Mouse (Mus musculus) bone marrow, adult 2 months (tissue): ENCODE data around the gene Setd4.

ENCODE experiments used
- CTCF ChIP-seq: fragments of 200-500 bp; IDR thresholded peaks from 2 replicates; pipeline ENCODE4 v1.5.1; 2011; ENCODE audit warnings: low read length, control low read depth; ENCODE audit not compliant: control insufficient read depth, insufficient read depth
- POLR2A ChIP-seq: fragments of 200-500 bp; IDR thresholded peaks from 2 replicates; pipeline ENCODE4 v1.6.1; 2011; ENCODE audit warnings: low read depth, mild to moderate bottlenecking, control low read depth, low read length, borderline replicate concordance; ENCODE audit not compliant: control insufficient read depth

DNA sequence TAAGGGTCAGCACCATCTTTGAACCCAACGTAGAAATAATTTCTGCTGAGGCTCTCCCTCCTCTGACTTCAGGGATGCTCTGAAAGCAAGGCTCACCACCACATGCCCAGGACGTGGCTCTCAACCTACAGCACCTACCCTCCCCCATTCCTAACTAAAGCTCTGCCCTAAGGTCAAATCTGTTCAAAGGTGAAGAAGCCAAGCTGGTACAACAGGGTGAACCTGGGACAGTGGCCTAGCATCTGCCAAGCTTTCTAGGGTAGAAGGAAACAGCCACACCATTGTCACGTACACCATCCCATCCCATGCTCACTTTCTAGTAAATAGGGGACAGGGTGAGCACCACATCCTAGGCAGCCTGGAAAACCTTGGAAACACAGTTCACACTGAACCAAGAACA is 11.2 kb downstream of the Setd4 start:
- TF ChIP-seq CTCF (no peak), POLR2A (no peak)
